Mouse (Mus musculus): ENCODE data around the gene Gga3. TPM values are rescaled to one million over a fixed set of nuclear protein-coding genes. Genes with fewer than 3 reads are reported as not detected.
A peak's percentile ranks its signal among the peaks of the same experiment; 100 is the strongest.

Gene Gga3
- total and polyA plus RNA-seq, 3 experiments, result 13.7 to 144 (median 58.5) TPM

DNA sequence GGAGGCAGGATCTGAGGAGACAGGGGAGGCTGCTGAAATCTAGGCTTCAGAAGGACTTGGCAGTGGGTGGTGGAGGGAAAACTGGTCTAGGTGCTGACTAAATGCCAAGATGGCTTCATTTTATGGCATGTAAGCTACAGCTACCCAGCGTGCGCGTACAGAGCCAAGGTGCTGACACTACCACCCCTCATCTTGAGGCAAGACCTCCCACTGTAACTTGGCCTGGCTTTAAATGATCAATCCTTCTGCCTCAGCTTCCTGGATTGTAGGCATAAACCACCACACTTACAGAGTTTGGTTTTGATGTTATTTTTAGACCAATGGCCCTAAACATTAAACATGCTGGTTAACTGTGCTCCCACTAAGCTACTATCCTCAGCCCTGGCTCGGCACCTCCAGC, 35.7 kb upstream of the Gga3 start:
- no peak overlapping the region for H3K4me3 ChIP-seq (ENCODE audit: low read depth, low read length)

DNA sequence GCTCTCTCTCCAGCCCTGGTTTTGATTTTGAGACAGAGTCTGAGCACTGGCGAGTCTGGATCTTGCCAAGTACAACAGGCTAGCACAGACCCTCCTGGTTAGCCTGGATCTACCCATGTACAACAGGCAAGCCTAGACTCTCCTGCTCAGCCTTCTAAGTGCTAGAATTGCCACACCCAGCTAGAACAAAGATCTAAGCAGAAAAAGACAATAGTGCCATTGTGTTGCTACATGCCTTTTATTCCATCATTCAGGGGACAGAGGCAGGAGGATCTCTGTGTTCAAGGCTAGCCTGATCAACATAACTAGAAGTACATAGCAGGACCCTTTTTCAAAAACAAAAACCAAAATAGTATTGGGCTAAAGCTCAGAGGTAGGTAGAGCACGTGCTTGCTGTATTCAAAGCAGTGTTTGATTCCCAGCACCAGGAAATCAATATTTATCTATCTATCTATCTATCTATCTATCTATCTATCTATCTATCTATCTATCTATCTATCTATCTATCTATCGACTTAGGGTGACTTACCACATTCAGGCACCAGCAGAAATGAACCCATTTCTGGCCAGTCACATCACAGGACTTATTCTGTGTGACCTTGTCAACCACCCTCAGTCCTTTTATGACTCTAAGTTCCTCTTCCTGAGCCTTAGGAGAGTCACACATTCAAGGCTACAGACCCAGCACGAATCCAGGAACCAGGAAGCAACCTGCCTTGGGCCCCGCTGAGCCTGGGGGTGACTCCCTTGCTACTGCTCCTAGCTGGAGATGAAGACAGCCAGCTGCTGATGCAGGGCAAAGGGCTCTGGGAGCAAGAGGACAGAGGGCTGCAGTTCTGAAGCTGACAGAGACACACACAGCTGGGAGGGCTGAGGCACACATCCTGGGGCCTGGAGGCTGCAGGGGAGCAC, 34.9 kb upstream of the Gga3 start:
- Histone ChIP-seq H3K36me3 (replicated peaks) (peaks cover 31% of the 10 kb centered on the region), H3K9me3 (replicated peaks) (no peaks in the 10 kb centered on the region), H3K27me3 (ENCODE audit: insufficient read depth, low read length) (no peaks in the 10 kb centered on the region), H3K4me3 (ENCODE audit: low read depth, low read length) (no peak overlapping the region), H3K4me1 (ENCODE audit: insufficient read depth, low read depth, low read length) (peaks cover 63% of the 10 kb centered on the region)
- DNase-seq (ENCODE audit: low spot score) (peak; percentile 35), ATAC-seq (ENCODE audit: extremely low read depth, insufficient number of reproducible peaks, low FRiP score, poor library complexity, severe bottlenecking) (0 out of 2 replicates have a peak, but pooled peaks have one; percentile 17)
- TF ChIP-seq POLR2AphosphoS5 (IDR thresholded peaks at IDR 0.05; ENCODE audit: insufficient replicate concordance, low read depth, low read length), result no peak
- TF ChIP-seq TAL1 (conservative IDR thresholded peaks at IDR 0.05; ENCODE audit: low read depth, low read length), result no peak
- no peak for TF ChIP-seq GATA2 (IDR thresholded peaks at IDR 0.05; ENCODE audit: borderline replicate concordance, low read depth, low read length)
- TF ChIP-seq GATA1 (IDR thresholded peaks at IDR 0.05; ENCODE audit: borderline replicate concordance, low read length), result no peak
- TF ChIP-seq CTCF (IDR thresholded peaks at IDR 0.05; ENCODE audit: low read depth, low read length), result no peak

More for the DNA sequence above, 35.7 kb upstream of the Gga3 start:
- no peaks in the 10 kb centered on the region for H3K27me3 ChIP-seq (ENCODE audit: insufficient read depth, low read length)
- ATAC-seq (ENCODE audit: extremely low read depth, insufficient number of reproducible peaks, low FRiP score, poor library complexity, severe bottlenecking) (no peak), DNase-seq (ENCODE audit: low spot score) (no peak)
- no peak for TF ChIP-seq GATA2 (IDR thresholded peaks at IDR 0.05; ENCODE audit: borderline replicate concordance, low read depth, low read length)
- TF ChIP-seq CTCF (IDR thresholded peaks at IDR 0.05; ENCODE audit: low read depth, low read length), result no peak
- TF ChIP-seq TAL1 (conservative IDR thresholded peaks at IDR 0.05; ENCODE audit: low read depth, low read length), result no peak
- TF ChIP-seq POLR2AphosphoS5 (IDR thresholded peaks at IDR 0.05; ENCODE audit: insufficient replicate concordance, low read depth, low read length), result no peak
- TF ChIP-seq GATA1 (IDR thresholded peaks at IDR 0.05; ENCODE audit: borderline replicate concordance, low read length), result no peak
- H3K36me3 ChIP-seq (replicated peaks), result peaks cover 38% of the 10 kb centered on the region
- no peaks in the 10 kb centered on the region for H3K9me3 ChIP-seq (replicated peaks)
- peaks cover 60% of the 10 kb centered on the region for H3K4me1 ChIP-seq (ENCODE audit: insufficient read depth, low read depth, low read length)

DNA sequence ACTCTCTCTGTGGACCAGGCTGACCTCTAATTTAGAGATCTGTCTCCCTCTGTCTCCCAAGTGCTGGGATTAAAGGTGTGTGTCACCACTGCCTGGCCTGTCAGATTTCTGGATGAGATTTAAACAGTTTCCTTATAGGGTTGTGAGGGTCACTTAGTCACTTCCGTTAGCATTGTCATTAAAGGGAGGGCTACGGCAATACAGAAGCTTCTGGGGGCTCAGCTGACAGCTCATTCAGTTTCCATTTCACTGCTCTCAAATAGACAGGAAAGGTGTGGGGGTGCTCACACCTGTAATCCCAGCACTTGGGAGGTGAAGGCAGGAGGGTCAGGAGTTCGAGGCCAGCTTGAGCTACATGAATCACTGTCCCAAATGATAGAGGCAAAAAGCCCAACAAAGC, 33.1 kb upstream of the Gga3 start:
- DNase-seq (ENCODE audit: low spot score) (no peak), ATAC-seq (ENCODE audit: extremely low read depth, insufficient number of reproducible peaks, low FRiP score, poor library complexity, severe bottlenecking) (no peak)
- TF ChIP-seq GATA1 (IDR thresholded peaks at IDR 0.05; ENCODE audit: borderline replicate concordance, low read length), result no peak
- TF ChIP-seq GATA2 (IDR thresholded peaks at IDR 0.05; ENCODE audit: borderline replicate concordance, low read depth, low read length), result no peak
- TF ChIP-seq POLR2AphosphoS5 (IDR thresholded peaks at IDR 0.05; ENCODE audit: insufficient replicate concordance, low read depth, low read length), result no peak
- no peak for TF ChIP-seq CTCF (IDR thresholded peaks at IDR 0.05; ENCODE audit: low read depth, low read length)
- no peak overlapping the region for H3K4me3 ChIP-seq (ENCODE audit: low read depth, low read length)
- no peaks in the 10 kb centered on the region for H3K27me3 ChIP-seq (ENCODE audit: insufficient read depth, low read length)
- H3K4me1 ChIP-seq (ENCODE audit: insufficient read depth, low read depth, low read length), result peaks cover 64% of the 10 kb centered on the region
- peaks cover 15% of the 10 kb centered on the region for H3K36me3 ChIP-seq (replicated peaks)
- H3K9me3 ChIP-seq (replicated peaks), result no peaks in the 10 kb centered on the region

DNA sequence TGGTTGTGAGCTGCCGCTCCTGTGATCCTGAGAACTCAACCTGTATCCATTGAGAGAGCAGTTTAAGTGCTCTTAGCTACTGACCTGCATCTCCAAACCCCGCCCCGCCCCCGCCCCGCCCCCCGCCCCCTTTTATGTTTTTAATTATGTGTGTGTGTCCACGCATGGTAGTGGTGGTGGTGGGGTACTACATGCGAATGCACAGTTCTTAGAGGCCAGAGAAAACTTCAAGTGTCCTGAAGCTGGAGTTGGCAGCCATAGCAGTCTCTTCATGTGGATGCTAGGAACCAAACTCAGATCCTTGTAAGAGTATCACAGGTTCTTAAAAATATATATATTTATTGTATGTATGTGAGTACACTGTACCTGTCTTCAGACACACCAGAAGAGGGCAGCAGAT, 31.6 kb upstream of the Gga3 start:
- peaks cover 7% of the 10 kb centered on the region for H3K36me3 ChIP-seq (replicated peaks)
- no peak for ATAC-seq (ENCODE audit: extremely low read depth, insufficient number of reproducible peaks, low FRiP score, poor library complexity, severe bottlenecking)
- no peak overlapping the region for H3K4me3 ChIP-seq (ENCODE audit: low read depth, low read length)
- H3K9me3 ChIP-seq (replicated peaks), result no peaks in the 10 kb centered on the region
- no peak for DNase-seq (ENCODE audit: low spot score)
- TF ChIP-seq GATA2 (IDR thresholded peaks at IDR 0.05; ENCODE audit: borderline replicate concordance, low read depth, low read length) (no peak), TAL1 (conservative IDR thresholded peaks at IDR 0.05; ENCODE audit: low read depth, low read length) (no peak), POLR2AphosphoS5 (IDR thresholded peaks at IDR 0.05; ENCODE audit: insufficient replicate concordance, low read depth, low read length) (no peak), GATA1 (IDR thresholded peaks at IDR 0.05; ENCODE audit: borderline replicate concordance, low read length) (no peak), CTCF (IDR thresholded peaks at IDR 0.05; ENCODE audit: low read depth, low read length) (no peak)
- H3K4me1 ChIP-seq (ENCODE audit: insufficient read depth, low read depth, low read length), result peaks cover 63% of the 10 kb centered on the region
- H3K27me3 ChIP-seq (ENCODE audit: insufficient read depth, low read length), result no peaks in the 10 kb centered on the region

DNA sequence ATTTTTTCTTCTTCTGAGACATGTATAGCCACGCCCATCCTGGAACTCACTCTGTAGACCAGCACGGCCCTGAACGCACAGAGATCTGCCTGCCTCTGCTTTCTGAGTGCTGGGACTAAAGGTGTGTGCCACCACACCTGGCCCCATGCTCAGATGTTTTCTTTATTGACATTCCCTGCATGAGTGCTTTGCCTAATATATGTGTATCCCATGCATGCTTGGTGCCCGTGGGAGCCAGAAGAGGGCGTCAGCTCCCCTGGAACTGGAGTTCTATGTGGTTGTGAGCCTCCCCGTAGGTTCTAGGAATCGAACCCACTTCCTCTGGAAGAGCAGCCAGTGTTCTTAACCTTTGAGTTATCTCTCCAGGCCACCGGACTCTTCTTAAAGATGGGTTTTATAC, 31.2 kb upstream of the Gga3 start:
- H3K27me3 ChIP-seq (ENCODE audit: insufficient read depth, low read length), result no peaks in the 10 kb centered on the region
- peaks cover 63% of the 10 kb centered on the region for H3K4me1 ChIP-seq (ENCODE audit: insufficient read depth, low read depth, low read length)
- H3K36me3 ChIP-seq (replicated peaks), result peaks cover 3% of the 10 kb centered on the region
- H3K4me3 ChIP-seq (ENCODE audit: low read depth, low read length), result no peak overlapping the region
- no peaks in the 10 kb centered on the region for H3K9me3 ChIP-seq (replicated peaks)
- TF ChIP-seq GATA1 (IDR thresholded peaks at IDR 0.05; ENCODE audit: borderline replicate concordance, low read length), result no peak
- no peak for TF ChIP-seq GATA2 (IDR thresholded peaks at IDR 0.05; ENCODE audit: borderline replicate concordance, low read depth, low read length)
- TF ChIP-seq POLR2AphosphoS5 (IDR thresholded peaks at IDR 0.05; ENCODE audit: insufficient replicate concordance, low read depth, low read length), result no peak
- TF ChIP-seq TAL1 (conservative IDR thresholded peaks at IDR 0.05; ENCODE audit: low read depth, low read length), result no peak
- no peak for TF ChIP-seq CTCF (IDR thresholded peaks at IDR 0.05; ENCODE audit: low read depth, low read length)
- no peak for ATAC-seq (ENCODE audit: extremely low read depth, insufficient number of reproducible peaks, low FRiP score, poor library complexity, severe bottlenecking)
- no peak for DNase-seq (ENCODE audit: low spot score)

DNA sequence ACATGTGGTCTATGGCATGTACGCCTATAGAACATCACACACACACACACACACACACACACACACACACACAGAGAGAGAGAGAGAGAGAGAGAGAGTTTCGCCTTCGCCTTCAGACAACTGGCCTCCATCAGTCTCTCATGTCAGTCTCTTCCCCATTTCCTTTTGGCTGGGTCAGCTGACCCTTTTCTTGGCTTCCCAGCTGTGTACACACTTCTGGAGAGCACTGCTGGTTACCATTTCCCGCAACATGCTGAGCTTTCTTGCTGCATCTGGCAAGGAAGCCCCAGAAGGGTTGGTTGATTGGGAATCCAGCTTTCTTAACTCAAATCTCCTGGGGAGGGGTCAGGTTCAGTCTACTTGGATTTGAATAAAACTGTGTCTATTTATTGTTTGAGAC, 30.3 kb upstream of the Gga3 start:
- no peaks in the 10 kb centered on the region for H3K27me3 ChIP-seq (ENCODE audit: insufficient read depth, low read length)
- DNase-seq (ENCODE audit: low spot score), result no peak
- H3K9me3 ChIP-seq (replicated peaks), result no peaks in the 10 kb centered on the region
- no peaks in the 10 kb centered on the region for H3K36me3 ChIP-seq (replicated peaks)
- no peak overlapping the region for H3K4me3 ChIP-seq (ENCODE audit: low read depth, low read length)
- peaks cover 59% of the 10 kb centered on the region for H3K4me1 ChIP-seq (ENCODE audit: insufficient read depth, low read depth, low read length)
- TF ChIP-seq GATA2 (IDR thresholded peaks at IDR 0.05; ENCODE audit: borderline replicate concordance, low read depth, low read length), result no peak
- no peak for TF ChIP-seq TAL1 (conservative IDR thresholded peaks at IDR 0.05; ENCODE audit: low read depth, low read length)
- no peak for TF ChIP-seq GATA1 (IDR thresholded peaks at IDR 0.05; ENCODE audit: borderline replicate concordance, low read length)
- no peak for TF ChIP-seq POLR2AphosphoS5 (IDR thresholded peaks at IDR 0.05; ENCODE audit: insufficient replicate concordance, low read depth, low read length)
- TF ChIP-seq CTCF (IDR thresholded peaks at IDR 0.05; ENCODE audit: low read depth, low read length), result no peak
- ATAC-seq (ENCODE audit: extremely low read depth, insufficient number of reproducible peaks, low FRiP score, poor library complexity, severe bottlenecking), result no peak

Measured in G1E (cell line).